Mouse (Mus musculus): ENCODE data around the gene Rapgef3.
A peak's percentile ranks its signal among the peaks of the same experiment; 100 is the strongest.

DNA sequence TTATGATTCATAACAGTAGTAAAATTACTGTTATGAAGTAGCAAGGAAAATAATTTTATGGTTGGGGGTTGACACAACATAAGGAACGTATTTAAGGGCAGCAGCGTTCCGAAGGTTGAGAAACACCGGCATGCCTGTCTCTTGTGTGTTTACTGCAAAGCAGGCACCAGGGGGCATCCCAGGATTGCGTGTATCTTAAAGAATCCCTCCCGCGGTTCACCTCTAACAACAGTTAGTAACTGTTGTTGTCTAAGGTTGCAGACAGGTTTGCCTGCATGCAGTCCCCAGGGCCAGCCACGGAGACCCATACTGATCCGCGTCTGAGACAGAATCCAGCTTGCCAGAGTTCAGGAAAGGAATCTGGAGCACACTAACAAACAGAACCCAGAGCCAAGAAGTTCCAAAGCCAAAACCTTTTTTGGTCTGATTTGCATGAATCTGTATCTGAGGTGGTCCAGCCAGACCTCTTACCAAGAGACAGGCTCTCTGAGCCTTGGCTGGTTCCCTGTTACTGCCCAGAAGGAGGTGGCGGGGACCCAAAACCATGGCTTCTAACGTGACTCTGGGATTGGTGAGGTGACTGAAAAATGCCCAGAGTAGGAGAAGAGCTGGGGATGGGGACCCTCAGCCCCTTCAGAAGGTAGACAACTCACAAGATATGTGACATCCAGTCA lies 49.8 kb downstream of the Rapgef3 start:
- TF ChIP-seq CTCF (IDR thresholded peaks at IDR 0.05; ENCODE audit: low read depth) = peak; percentile 87
- no peak for TF ChIP-seq EP300 (IDR thresholded peaks at IDR 0.05; ENCODE audit: low read depth)

All from heart, postnatal 0 days (tissue).